Mouse (Mus musculus) kidney, adult 2 months (tissue): ENCODE measurements around the gene Mmp21. TPM values are rescaled to one million over a fixed set of nuclear protein-coding genes. Genes with fewer than 3 reads are reported as not detected.

ENCODE experiments used
- DNase-seq: peaks from one replicate; pipeline ENCODE4 v3.0.0; 2021
- H3K27ac ChIP-seq: fragments of 200-500 bp; 2 replicates; pipeline ENCODE4 v1.5.1; 2012; ENCODE audit warnings: low read depth, low read length, control low read depth, inconsistent platforms; ENCODE audit not compliant: insufficient read depth
- H3K27me3 ChIP-seq: fragments of 200-500 bp; replicated peaks from 2 replicates; pipeline ENCODE4 v1.6.1; 2012; ENCODE audit warnings: mild to moderate bottlenecking, moderate library complexity, low read length, inconsistent platforms; ENCODE audit not compliant: control insufficient read depth, insufficient read depth
- H3K36me3 ChIP-seq: fragments of 200-500 bp; 2 replicates; pipeline ENCODE4 v1.6.1; 2012; ENCODE audit warnings: mild to moderate bottlenecking, moderate library complexity, low read length, inconsistent platforms; ENCODE audit not compliant: control insufficient read depth, insufficient read depth
- H3K4me1 ChIP-seq: fragments of 200-500 bp; 2 replicates; pipeline ENCODE4 v1.6.1; 2011; ENCODE audit warnings: low read length; ENCODE audit not compliant: control insufficient read depth, insufficient read depth
- H3K4me3 ChIP-seq: fragments of 200-500 bp; 2 replicates; pipeline ENCODE4 v1.5.1; 2011; ENCODE audit warnings: mild to moderate bottlenecking, low read depth, low read length, control low read depth; ENCODE audit not compliant: insufficient read depth
- CTCF ChIP-seq: fragments of 200-500 bp; conservative IDR thresholded peaks from 2 replicates; pipeline ENCODE4 v1.5.1; 2011; ENCODE audit warnings: low read depth, mild to moderate bottlenecking, control low read depth, low read length, moderate library complexity, mixed read lengths; ENCODE audit not compliant: insufficient read depth, insufficient read length
- POLR2A ChIP-seq: fragments of 200-500 bp; IDR thresholded peaks from one replicate; pipeline ENCODE4 v1.6.1; 2011; ENCODE audit warnings: low read depth, low read length, control low read depth
- WGBS: fragments of 180-500 bp; shearing (Covaris S2); methylation state at CpG from one replicate; pipeline ENCODE4 v1.1.7; 2018; 5-methylcytosine and 5-hydroxymethylcytosine counted together
- polyA plus RNA-seq: library from polyadenylated mRNA; depleted of rRNA; stranded (reverse); fragments of >200 nt; gene quantifications from 2 replicates; pipeline ENCODE4 v1.2.3, GENCODE M21; 2012; rRNA removed

Mmp21 gene
- not detected in 2 replicates for polyA plus RNA-seq

DNA sequence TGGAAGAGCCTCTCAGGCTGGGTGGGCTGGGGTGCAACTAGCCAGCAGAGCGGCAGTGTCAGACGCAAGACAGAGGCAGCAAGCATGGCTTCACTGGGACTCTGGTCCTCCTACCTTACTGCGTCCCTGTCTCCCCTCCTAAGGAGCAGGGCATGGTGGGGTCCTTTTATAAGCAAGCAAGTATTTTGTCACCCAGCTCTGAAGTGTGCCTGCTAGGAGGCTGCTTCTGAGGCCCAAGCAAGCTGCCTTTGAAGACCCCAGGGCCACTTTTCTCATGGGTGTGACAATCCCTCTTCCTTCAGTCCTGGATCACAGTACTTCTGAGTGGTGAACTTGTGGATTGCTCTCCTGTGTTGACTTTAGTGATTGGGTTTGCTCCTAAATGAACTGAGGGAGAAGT lies at the start of gene Mmp21:
Gene Mmp21 (minus strand): TSS at position 101 of the 400 bp plus-strand sequence.
- H3K36me3 ChIP-seq, result no peaks in the 10 kb centered on the region
- H3K4me1 ChIP-seq, result no peaks in the 10 kb centered on the region
- no peak within 1 kb of the TSS for H3K27ac ChIP-seq
- H3K27me3 ChIP-seq, result no peaks in the 10 kb centered on the region
- no peak within 1 kb of the TSS for H3K4me3 ChIP-seq
- TF ChIP-seq POLR2A, result no peak
- no peak for TF ChIP-seq CTCF
- no peak for DNase-seq
- 88% methylated on average over 3 of the region's 3 CpGs for WGBS

DNA sequence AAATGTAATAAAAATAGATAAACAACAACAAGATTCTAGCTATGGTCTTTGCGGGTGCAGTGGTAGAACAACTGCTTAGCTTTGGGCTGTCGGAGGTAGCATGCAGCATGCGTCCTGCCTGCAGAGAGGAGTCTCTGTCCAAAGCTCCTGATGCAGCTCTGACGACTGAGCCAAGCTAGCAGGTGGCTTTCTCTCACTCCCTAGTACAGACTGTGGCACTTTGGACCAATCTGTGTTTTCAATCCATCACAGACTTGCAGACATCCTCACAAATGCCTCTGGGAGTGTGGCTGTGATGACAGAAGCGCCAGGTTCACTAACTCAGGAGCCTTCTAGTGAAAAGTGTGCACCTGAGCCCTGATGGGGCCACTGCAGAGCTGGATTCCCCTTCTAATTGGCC lies 49.5 kb upstream of the Mmp21 start:
- 0 out of 2 replicates have a peak, but pooled peaks cover 3% of the 10 kb centered on the region for H3K4me1 ChIP-seq
- no peaks in the 10 kb centered on the region; the same call in 1 of the 2 replicates for H3K36me3 ChIP-seq
- no peak overlapping the region for H3K27ac ChIP-seq
- DNase-seq, result no peak
- no peak for TF ChIP-seq CTCF
- no peak for TF ChIP-seq POLR2A
- WGBS, result 84% methylated on average over 5 of the region's 5 CpGs
- no peak overlapping the region for H3K4me3 ChIP-seq
- H3K27me3 ChIP-seq, result no peaks in the 10 kb centered on the region

DNA sequence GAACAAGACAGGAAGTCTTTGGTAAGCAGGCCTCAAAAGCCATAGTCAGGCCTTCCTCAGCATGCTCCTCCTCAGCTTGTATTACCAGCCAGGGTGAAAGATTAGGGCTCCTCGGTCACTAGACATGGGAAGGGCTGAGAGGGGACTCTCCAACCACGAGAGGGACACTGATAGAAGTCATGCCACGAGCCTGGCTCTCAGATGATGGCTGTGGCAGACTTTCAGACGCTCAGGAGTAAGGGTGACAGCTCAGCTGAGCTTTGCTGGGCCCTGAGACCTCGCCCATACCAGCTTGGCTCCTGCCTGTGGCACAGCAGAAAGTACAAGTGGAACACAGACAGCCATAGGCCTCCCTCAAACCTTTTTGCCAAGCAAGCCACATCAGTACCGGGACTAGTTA lies 47.2 kb upstream of the Mmp21 start:
- 82% methylated on average over 6 of the region's 6 CpGs for WGBS

DNA sequence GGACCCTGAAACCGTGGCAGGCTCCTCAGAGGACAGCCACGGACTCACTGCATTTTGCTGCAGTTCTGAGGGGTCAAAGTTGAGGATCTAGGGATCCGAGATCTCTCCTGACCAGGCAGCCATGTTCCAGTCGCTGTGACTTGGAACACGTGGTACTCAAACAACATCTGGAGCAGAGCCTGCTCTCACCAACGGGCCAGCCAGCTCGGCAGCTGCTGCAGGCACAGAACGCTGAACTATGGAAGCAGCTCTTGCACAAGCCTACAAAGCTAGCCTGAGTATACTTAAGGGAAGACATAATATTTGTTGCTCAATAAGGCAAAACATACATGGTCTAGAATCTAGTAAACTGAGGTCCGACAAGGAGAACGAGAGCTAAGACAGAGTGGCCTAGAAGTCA lies 45.7 kb upstream of the Mmp21 start:
- no peak for TF ChIP-seq CTCF
- no peak for TF ChIP-seq POLR2A
- Histone ChIP-seq H3K27ac (no peak overlapping the region), H3K4me1 (no peaks in the 10 kb centered on the region), H3K4me3 (no peak overlapping the region), H3K27me3 (no peaks in the 10 kb centered on the region), H3K36me3 (peaks cover 1% of the 10 kb centered on the region; the same call in 1 of the 2 replicates)
- WGBS, result 79% methylated on average over 10 of the region's 10 CpGs
- no peak for DNase-seq

More for the DNA sequence above, 47.2 kb upstream of the Mmp21 start:
- DNase-seq, result no peak
- TF ChIP-seq CTCF (no peak), POLR2A (no peak)
- Histone ChIP-seq H3K4me3 (no peak overlapping the region), H3K27ac (no peak overlapping the region), H3K27me3 (no peaks in the 10 kb centered on the region), H3K36me3 (peaks cover under 1% of the 10 kb centered on the region; the same call in 1 of the 2 replicates), H3K4me1 (0 out of 2 replicates have a peak, but pooled peaks cover 3% of the 10 kb centered on the region)

GRCm38 (mm10) chr7:133724844-133725243 lies 45.0 kb upstream of the Mmp21 start:
- WGBS, result 75% methylated on average over 10 of the region's 10 CpGs
- no peaks in the 10 kb centered on the region for H3K4me1 ChIP-seq
- no peaks in the 10 kb centered on the region for H3K27me3 ChIP-seq
- peaks cover 4% of the 10 kb centered on the region for H3K36me3 ChIP-seq
- TF ChIP-seq POLR2A, result no peak
- TF ChIP-seq CTCF, result no peak
- H3K27ac ChIP-seq, result no peak overlapping the region
- DNase-seq, result no peak
- no peak overlapping the region for H3K4me3 ChIP-seq

DNA sequence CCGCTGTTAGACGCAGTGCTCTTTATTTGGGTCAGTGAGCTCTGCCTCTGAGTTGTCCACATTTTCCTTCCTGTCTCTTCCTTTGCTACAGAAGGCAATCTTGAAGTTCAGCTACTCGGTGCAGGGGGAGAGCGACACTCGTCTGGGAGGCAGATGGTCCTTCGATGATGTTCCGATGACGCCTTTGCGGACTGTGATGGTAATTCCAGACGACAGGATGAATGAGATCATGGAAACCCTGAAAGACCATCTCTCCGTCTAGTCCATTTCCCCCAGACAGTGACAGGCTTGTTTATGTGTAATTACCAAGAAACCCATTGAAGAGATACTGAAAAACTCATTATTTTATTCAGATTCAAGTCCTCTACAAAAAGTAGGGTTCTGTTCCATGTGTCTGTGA lies 40.8 kb upstream of the Mmp21 start:
- no peaks in the 10 kb centered on the region for H3K27me3 ChIP-seq
- H3K27ac ChIP-seq, result no peak overlapping the region
- TF ChIP-seq POLR2A, result no peak
- no peak for TF ChIP-seq CTCF
- H3K4me3 ChIP-seq, result no peak overlapping the region
- no peak for DNase-seq
- H3K4me1 ChIP-seq, result no peaks in the 10 kb centered on the region
- H3K36me3 ChIP-seq, result peaks cover 5% of the 10 kb centered on the region
- 85% methylated on average over 11 of the region's 11 CpGs for WGBS

GRCm38 (mm10) chr7:133718580-133718979 lies 38.7 kb upstream of the Mmp21 start:
- H3K27me3 ChIP-seq, result no peaks in the 10 kb centered on the region
- WGBS, result 95% methylated on average over 1 of the region's 1 CpGs
- no peak for TF ChIP-seq POLR2A
- peak; percentile 21; the same call in 1 of the 2 replicates for TF ChIP-seq CTCF
- H3K4me3 ChIP-seq, result no peak overlapping the region
- no peaks in the 10 kb centered on the region for H3K4me1 ChIP-seq
- DNase-seq, result no peak
- H3K36me3 ChIP-seq, result peaks cover 5% of the 10 kb centered on the region
- H3K27ac ChIP-seq, result no peak overlapping the region
